Mouse (Mus musculus): Measurements from ENCODE around the gene Sectm1b. TPM values are rescaled to one million over a fixed set of nuclear protein-coding genes. Genes with fewer than 3 reads are reported as not detected.

Gene Sectm1b
- polyA plus RNA-seq, 1 experiment from 2014 or later = not detected

DNA sequence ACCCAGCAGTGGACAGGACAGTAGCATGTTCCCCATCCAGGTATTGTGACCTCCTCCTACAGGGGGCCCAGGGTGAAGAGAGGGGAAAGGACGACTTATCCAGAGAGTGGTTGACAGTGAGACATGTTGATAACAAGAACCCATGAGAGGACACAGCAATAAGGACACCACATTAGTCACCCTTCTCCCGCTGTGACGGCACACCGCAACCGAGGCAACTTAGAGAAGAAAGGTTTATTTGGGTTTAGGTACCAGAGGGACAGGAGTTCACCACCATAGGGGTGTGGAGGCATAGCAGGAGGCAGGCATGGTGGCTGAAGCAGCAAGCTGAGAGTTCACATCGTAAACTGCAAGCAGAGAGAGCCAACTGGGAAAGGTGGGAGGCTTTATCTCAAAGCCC, 57.2 kb downstream of the Sectm1b start:
- H3K27me3 ChIP-seq (ENCODE audit: low read depth, poor library complexity, severe bottlenecking) = no peaks in the 10 kb centered on the region
- H3K4me1 ChIP-seq = no peaks in the 10 kb centered on the region
- H3K36me3 ChIP-seq = no peaks in the 10 kb centered on the region
- DNase-seq (ENCODE audit: low spot score) = no peak
- H3K9me3 ChIP-seq (replicated peaks) = no peaks in the 10 kb centered on the region
- H3K4me3 ChIP-seq = no peak overlapping the region
- WGBS = 83% methylated on average over 6 of the region's 6 CpGs
- no peak overlapping the region for H3K27ac ChIP-seq (replicated peaks)

DNA sequence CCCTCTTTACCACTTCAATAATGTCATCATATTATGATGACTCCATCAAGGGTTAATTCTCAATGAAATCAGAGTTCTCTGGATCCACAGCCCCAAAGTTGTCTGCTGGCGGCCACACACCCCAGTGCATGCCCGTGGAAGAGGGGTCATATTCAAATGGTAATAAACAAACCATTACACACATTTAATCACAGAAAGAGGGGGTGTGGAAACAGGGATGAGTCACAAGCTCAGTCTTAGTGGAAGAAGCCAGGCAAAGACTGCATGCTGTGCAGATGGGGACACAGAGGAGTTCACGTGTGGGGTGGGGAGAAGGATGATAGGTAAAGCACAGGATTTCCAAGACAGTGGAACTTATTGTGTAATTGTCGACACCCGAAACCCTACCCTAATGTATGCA, 59.1 kb downstream of the Sectm1b start:
- H3K4me1 ChIP-seq = no peaks in the 10 kb centered on the region
- WGBS = 81% methylated on average over 5 of the region's 5 CpGs
- H3K27me3 ChIP-seq (ENCODE audit: low read depth, poor library complexity, severe bottlenecking) = no peaks in the 10 kb centered on the region
- DNase-seq (ENCODE audit: low spot score) = no peak
- peaks cover 3% of the 10 kb centered on the region for H3K36me3 ChIP-seq
- H3K27ac ChIP-seq (replicated peaks) = no peak overlapping the region
- no peak overlapping the region for H3K4me3 ChIP-seq
- H3K9me3 ChIP-seq (replicated peaks) = no peaks in the 10 kb centered on the region

Other genes starting within 250 kb of the Sectm1b start
- gene Fasn, start 239.0 kb downstream of the Sectm1b start, polyA plus RNA-seq (2016; fragmentation: Nextera tagmentation; extraction: Ambion mirVana) = 118 and 131 TPM in 2 replicates
- 5.9 and 6.2 TPM in 2 replicates for gene Ccdc57, start 130.7 kb downstream of the Sectm1b start, polyA plus RNA-seq (2016; fragmentation: Nextera tagmentation; extraction: Ambion mirVana)
- 120 and 215 TPM in 2 replicates for gene Slc16a3, start 115.1 kb downstream of the Sectm1b start, polyA plus RNA-seq (2016; fragmentation: Nextera tagmentation; extraction: Ambion mirVana)
- gene Csnk1d, start 72.2 kb downstream of the Sectm1b start, polyA plus RNA-seq (2016; fragmentation: Nextera tagmentation; extraction: Ambion mirVana) = 120 and 136 TPM in 2 replicates
- not detected in 2 replicates for gene Cd7, start 24.2 kb downstream of the Sectm1b start, polyA plus RNA-seq (2016; fragmentation: Nextera tagmentation; extraction: Ambion mirVana)
- gene Sectm1a, start 17.7 kb upstream of the Sectm1b start, polyA plus RNA-seq (2016; fragmentation: Nextera tagmentation; extraction: Ambion mirVana) = not detected in 2 replicates
- gene Tex19.2, start 55.1 kb upstream of the Sectm1b start, polyA plus RNA-seq (2016; fragmentation: Nextera tagmentation; extraction: Ambion mirVana) = not detected in 2 replicates
- gene Tex19.1, start 82.6 kb upstream of the Sectm1b start, polyA plus RNA-seq (2016; fragmentation: Nextera tagmentation; extraction: Ambion mirVana) = 0.06 TPM in 1 of 2 replicates, not detected in the other
- gene Uts2r, start 96.7 kb upstream of the Sectm1b start, polyA plus RNA-seq (2016; fragmentation: Nextera tagmentation; extraction: Ambion mirVana) = 0.06 TPM in 1 of 2 replicates, not detected in the other
- 5.1 and 6.6 TPM in 2 replicates for gene Hexdc, start 140.9 kb upstream of the Sectm1b start, polyA plus RNA-seq (2016; fragmentation: Nextera tagmentation; extraction: Ambion mirVana)
- 23.8 and 25.9 TPM in 2 replicates for gene Ogfod3, start 141.1 kb upstream of the Sectm1b start, polyA plus RNA-seq (2016; fragmentation: Nextera tagmentation; extraction: Ambion mirVana)
- gene Cybc1, start 165.8 kb upstream of the Sectm1b start, polyA plus RNA-seq (2016; fragmentation: Nextera tagmentation; extraction: Ambion mirVana) = 35.2 and 39.0 TPM in 2 replicates
- 59.3 and 71.0 TPM in 2 replicates for gene Narf, start 173.7 kb upstream of the Sectm1b start, polyA plus RNA-seq (2016; fragmentation: Nextera tagmentation; extraction: Ambion mirVana)
- gene Foxk2, start 196.4 kb upstream of the Sectm1b start, polyA plus RNA-seq (2016; fragmentation: Nextera tagmentation; extraction: Ambion mirVana) = 8.8 TPM in 2 replicates